Mouse (Mus musculus) embryonic facial prominence, embryonic 11.5 days (tissue): ENCODE measurements around the gene Hsd17b3. TPM values are rescaled to one million over a fixed set of nuclear protein-coding genes. Genes with fewer than 3 reads are reported as not detected.

Source experiments
- ATAC-seq: fragments of 200-750 bp; cut with Nextera tagmentation; replicated peaks from 2 replicates; pipeline ENCODE4 v1.8.0; 2017; ENCODE audit warnings: low read depth; ENCODE audit not compliant: insufficient number of reproducible peaks, low FRiP score, low TSS enrichment
- DNase-seq: peaks from one replicate; pipeline ENCODE4 v3.0.0-alpha.2; 2015; ENCODE audit warnings: low spot score
- H3K27ac ChIP-seq: fragments of 300-500 bp; sonication (generic); replicated peaks from 2 replicates; pipeline ENCODE4 v1.5.1; 2014; ENCODE audit warnings: mild to moderate bottlenecking, low read depth, low read length, control low read depth
- H3K27me3 ChIP-seq: fragments of 300-500 bp; sonication (generic); 2 replicates; pipeline ENCODE4 v1.6.1; 2014; ENCODE audit warnings: mild to moderate bottlenecking, low read length, moderate library complexity, mixed read lengths; ENCODE audit not compliant: control insufficient read depth, insufficient read depth
- H3K36me3 ChIP-seq: fragments of 300-500 bp; sonication (generic); replicated peaks from 2 replicates; pipeline ENCODE4 v1.6.1; 2014; ENCODE audit warnings: low read depth, mild to moderate bottlenecking, low read length, moderate library complexity, mixed read lengths; ENCODE audit not compliant: control insufficient read depth, insufficient read depth
- H3K4me1 ChIP-seq: fragments of 300-500 bp; sonication (generic); 2 replicates; pipeline ENCODE4 v1.6.1; 2014; ENCODE audit warnings: low read length, mixed read lengths; ENCODE audit not compliant: control insufficient read depth, insufficient read depth
- H3K4me2 ChIP-seq: fragments of 300-500 bp; sonication (generic); 2 replicates; pipeline ENCODE4 v1.6.1; 2014; ENCODE audit warnings: low read depth, mild to moderate bottlenecking, control low read depth, low read length, moderate library complexity
- H3K4me3 ChIP-seq: fragments of 300-500 bp; sonication (generic); 2 replicates; pipeline ENCODE4 v1.5.1; 2014; ENCODE audit warnings: low read depth, low read length, control low read depth
- H3K9ac ChIP-seq: fragments of 300-500 bp; sonication (generic); replicated peaks from 2 replicates; pipeline ENCODE4 v1.6.1; 2014; ENCODE audit warnings: mild to moderate bottlenecking, control low read depth, low read length
- H3K9me3 ChIP-seq: fragments of 300-500 bp; sonication (generic); replicated peaks from 2 replicates; pipeline ENCODE4 v1.6.1; 2016; ENCODE audit warnings: mild to moderate bottlenecking, low read length, inconsistent platforms, mixed read lengths; ENCODE audit not compliant: control insufficient read depth
- WGBS: fragments of 180-500 bp; shearing (Covaris S2); extraction: QIAGEN DNeasy Blood & Tissue Kit; methylation state at CpG from one replicate; pipeline ENCODE4 v1.1.7; 2014; 5-methylcytosine and 5-hydroxymethylcytosine counted together
- polyA plus RNA-seq: library from polyadenylated mRNA; unstranded; fragments of >200 nt; fragmentation: Nextera tagmentation; extraction: Ambion mirVana; gene quantifications from 2 replicates; pipeline ENCODE4 v1.2.1, GENCODE M21; 2014

Gene Hsd17b3
- polyA plus RNA-seq, 1 experiment from 2014 or later: not detected

DNA sequence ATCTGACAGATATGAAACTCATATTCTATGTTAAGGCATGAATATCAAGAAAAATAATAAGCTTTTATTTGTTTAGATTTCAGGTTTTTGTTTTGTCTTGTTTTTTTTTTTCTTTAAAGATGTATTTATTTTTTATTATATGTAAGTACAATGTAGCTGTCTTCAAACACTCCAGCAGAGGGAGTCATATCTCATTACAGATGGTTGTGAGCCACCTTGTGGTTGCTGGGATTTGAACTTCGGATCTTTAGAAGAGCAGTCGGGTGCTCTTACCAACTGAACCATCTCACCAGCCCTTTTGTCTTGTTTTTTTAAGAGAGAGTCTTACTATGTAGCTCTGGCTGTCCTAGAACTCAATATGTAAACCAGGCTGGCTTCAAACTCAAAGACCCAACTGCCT, 28.4 kb upstream of the Hsd17b3 start:
- 63% methylated on average over 2 of the region's 2 CpGs for WGBS
- Histone ChIP-seq H3K4me1 (no peaks in the 10 kb centered on the region), H3K4me2 (no peak overlapping the region), H3K36me3 (no peaks in the 10 kb centered on the region), H3K9ac (no peak overlapping the region), H3K27ac (no peak overlapping the region), H3K27me3 (no peaks in the 10 kb centered on the region), H3K4me3 (no peak overlapping the region), H3K9me3 (no peaks in the 10 kb centered on the region)
- DNase-seq: no peak
- no peak for ATAC-seq

DNA sequence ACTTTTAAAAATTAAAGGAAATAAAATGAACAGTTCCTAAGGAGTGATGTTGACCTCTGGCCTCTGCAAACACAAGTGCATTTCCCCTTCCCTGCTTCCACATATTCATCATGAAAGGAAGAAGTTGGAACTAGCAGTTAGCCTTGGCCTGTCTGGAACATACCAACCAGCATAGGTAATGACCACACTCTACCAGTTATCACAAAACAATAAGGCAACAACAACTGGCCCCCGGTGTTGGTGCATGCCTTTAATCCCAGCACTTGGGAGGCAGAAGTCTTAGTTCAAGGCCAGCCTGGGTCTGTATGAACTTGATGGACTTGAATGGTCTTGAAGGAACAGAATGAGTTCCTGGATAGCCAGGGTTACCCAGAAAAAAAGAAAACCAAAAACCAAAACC, 21.4 kb upstream of the Hsd17b3 start:
- DNase-seq (no peak), ATAC-seq (no peak)
- Histone ChIP-seq H3K4me2 (no peak overlapping the region), H3K36me3 (no peaks in the 10 kb centered on the region), H3K27me3 (no peaks in the 10 kb centered on the region), H3K9me3 (no peaks in the 10 kb centered on the region), H3K4me1 (no peaks in the 10 kb centered on the region), H3K9ac (no peak overlapping the region), H3K4me3 (no peak overlapping the region), H3K27ac (no peak overlapping the region)
- 91% methylated on average over 1 of the region's 1 CpGs for WGBS

DNA sequence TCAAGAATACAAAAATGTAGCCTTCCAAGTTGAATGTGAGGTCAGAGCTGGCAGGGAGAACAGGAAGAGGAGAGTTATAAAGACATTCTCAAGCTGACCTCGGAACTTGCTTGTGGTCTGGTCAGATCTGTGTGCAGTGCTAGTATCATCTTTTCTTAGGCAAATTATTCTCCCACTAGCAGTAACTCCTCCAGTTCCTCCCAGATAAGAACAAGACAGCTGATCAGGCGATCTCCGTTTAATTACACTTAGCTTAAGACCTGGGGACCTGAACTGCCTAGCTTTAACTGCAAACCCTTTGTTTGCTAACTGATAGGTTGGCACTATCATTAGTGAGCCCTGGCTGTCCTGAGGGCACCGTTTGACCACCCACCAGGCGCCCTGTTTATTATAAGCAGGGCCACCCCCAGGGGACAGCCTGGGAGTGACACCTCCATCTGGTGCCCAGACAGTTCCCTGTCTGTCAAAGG, 19.4 kb upstream of the Hsd17b3 start:
- Histone ChIP-seq H3K36me3 (no peaks in the 10 kb centered on the region), H3K9me3 (no peaks in the 10 kb centered on the region), H3K4me2 (no peak overlapping the region), H3K27me3 (no peaks in the 10 kb centered on the region), H3K4me1 (no peaks in the 10 kb centered on the region), H3K27ac (no peak overlapping the region), H3K9ac (no peak overlapping the region), H3K4me3 (no peak overlapping the region)
- WGBS: 14% methylated on average over 5 of the region's 5 CpGs
- DNase-seq (peak; percentile 5), ATAC-seq (no peak)

DNA sequence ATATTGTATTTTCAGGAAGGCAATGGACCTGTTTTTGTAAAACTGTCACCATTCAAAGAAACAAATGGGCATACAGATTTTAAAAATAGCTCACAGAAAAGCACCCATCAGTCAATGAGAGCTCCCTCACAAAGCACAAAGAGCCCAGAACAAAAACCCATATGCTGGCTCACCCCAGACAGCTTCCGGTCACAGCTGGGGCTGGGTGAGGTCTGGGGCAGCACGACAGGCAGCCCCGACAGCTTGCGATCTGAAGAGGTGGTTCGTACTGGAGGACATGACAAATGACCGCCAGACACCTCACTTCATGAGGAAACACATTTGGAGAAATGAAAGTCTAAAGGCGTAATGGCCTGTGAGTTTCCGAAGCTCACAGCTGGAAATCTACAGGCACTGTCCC, 18.5 kb upstream of the Hsd17b3 start:
- ATAC-seq: 0 out of 2 replicates have a peak, but pooled peaks have one; percentile 67
- Histone ChIP-seq H3K4me1 (no peaks in the 10 kb centered on the region), H3K9ac (no peak overlapping the region), H3K27me3 (no peaks in the 10 kb centered on the region), H3K36me3 (no peaks in the 10 kb centered on the region), H3K9me3 (no peaks in the 10 kb centered on the region), H3K4me2 (no peak overlapping the region), H3K4me3 (no peak overlapping the region), H3K27ac (no peak overlapping the region)
- peak; percentile 37 for DNase-seq
- WGBS: 25% methylated on average over 8 of the region's 8 CpGs

DNA sequence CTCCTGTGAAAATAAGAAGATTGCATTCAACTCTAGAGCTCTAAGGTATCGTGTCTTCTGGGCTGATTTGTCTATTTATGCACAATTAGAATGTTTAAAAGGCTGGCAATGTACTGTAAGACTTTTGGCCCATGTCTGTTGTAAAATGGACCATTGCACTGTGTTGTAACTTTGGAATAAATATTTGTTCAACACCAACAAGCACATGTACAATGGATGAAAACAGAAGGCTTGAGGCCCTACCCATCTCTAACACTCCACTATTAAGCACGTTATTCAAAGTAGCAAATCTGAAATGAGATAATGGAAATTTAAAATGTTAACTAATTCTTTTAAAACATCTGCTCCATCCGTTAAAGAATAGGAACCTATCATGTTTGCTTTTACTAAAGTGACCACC, 18.1 kb upstream of the Hsd17b3 start:
- H3K9ac ChIP-seq: no peak overlapping the region
- WGBS: 62% methylated on average over 3 of the region's 3 CpGs
- no peaks in the 10 kb centered on the region for H3K4me1 ChIP-seq
- no peaks in the 10 kb centered on the region for H3K36me3 ChIP-seq
- DNase-seq: no peak
- H3K4me3 ChIP-seq: no peak overlapping the region
- H3K4me2 ChIP-seq: no peak overlapping the region
- ATAC-seq: no peak
- H3K9me3 ChIP-seq: no peaks in the 10 kb centered on the region
- H3K27me3 ChIP-seq: no peaks in the 10 kb centered on the region
- no peak overlapping the region for H3K27ac ChIP-seq

DNA sequence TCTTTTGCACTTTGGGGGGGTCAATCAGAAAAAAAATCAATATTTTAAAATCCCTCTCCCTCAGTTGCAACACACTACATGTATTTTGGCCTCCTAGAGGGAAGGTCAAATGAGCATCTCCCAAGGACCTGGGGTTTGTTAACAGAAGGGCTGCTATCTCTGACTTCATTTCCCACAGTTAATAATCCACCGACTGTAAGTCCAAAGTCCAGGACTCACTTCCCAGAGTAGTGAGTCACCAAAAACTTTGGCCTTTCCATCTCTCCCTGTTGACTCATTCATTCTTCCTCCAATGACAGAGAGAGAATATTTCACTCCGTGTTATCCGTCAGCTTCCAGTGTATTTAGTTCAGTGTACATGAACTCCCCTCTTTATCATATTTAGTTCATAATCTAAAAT, 16.7 kb upstream of the Hsd17b3 start:
- Histone ChIP-seq H3K4me2 (no peak overlapping the region), H3K27ac (no peak overlapping the region), H3K9me3 (no peaks in the 10 kb centered on the region), H3K4me3 (no peak overlapping the region), H3K4me1 (no peaks in the 10 kb centered on the region), H3K9ac (no peak overlapping the region), H3K36me3 (no peaks in the 10 kb centered on the region), H3K27me3 (no peaks in the 10 kb centered on the region)
- no peak for ATAC-seq
- 93% methylated on average over 3 of the region's 3 CpGs for WGBS
- no peak for DNase-seq

DNA sequence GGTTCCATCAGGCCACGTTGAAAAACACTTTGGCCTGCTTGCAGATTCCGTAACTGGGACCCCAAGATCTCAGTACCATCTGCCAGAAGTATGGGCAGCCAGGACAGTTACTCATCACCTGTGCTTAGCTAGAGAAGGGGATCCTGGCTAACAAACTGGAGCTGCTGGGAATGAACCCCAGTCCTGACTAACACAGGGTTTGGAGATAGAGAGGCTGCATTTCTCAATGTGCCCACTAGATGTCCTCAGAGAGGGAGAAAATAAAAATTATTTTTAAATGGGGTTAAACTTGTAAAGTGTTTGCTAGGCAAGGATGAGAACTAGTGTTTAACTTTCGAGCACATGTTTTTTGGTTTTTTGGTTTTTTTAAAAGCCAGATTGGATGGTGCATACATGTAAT, 11.2 kb upstream of the Hsd17b3 start:
- H3K9me3 ChIP-seq: no peaks in the 10 kb centered on the region
- DNase-seq (peak; percentile 70), ATAC-seq (0 out of 2 replicates have a peak, but pooled peaks have one; percentile 69)
- H3K4me3 ChIP-seq: no peak overlapping the region
- H3K9ac ChIP-seq: no peak overlapping the region
- H3K27ac ChIP-seq: no peak overlapping the region
- 69% methylated on average over 3 of the region's 3 CpGs for WGBS
- H3K4me1 ChIP-seq: no peaks in the 10 kb centered on the region
- no peak overlapping the region for H3K4me2 ChIP-seq
- H3K36me3 ChIP-seq: no peaks in the 10 kb centered on the region
- no peaks in the 10 kb centered on the region for H3K27me3 ChIP-seq

DNA sequence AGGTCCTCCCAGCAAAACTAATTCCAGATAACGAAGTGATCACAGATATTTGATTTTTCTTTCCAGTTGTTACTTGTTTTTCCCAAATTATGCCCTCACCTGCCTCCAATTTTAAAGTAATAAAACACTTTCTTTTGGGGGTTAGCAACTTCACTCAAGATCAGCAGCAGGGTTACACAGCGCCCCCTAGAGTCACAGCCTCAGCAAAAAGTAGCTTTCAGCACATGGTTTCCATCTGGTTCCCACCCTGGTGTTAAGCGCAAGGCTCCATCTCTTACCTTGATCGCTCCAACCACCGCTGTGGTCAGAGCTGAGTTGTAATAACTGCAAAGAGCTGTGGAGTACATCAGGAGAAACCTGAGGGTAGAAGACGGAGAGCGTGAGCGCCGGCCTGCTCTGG, 10.0 kb upstream of the Hsd17b3 start:
- no peak overlapping the region for H3K9ac ChIP-seq
- DNase-seq (peak; percentile 57), ATAC-seq (no peak)
- H3K27me3 ChIP-seq: no peaks in the 10 kb centered on the region
- no peak overlapping the region for H3K4me2 ChIP-seq
- H3K4me3 ChIP-seq: no peak overlapping the region
- H3K4me1 ChIP-seq: no peaks in the 10 kb centered on the region
- 73% methylated on average over 9 of the region's 9 CpGs for WGBS
- no peaks in the 10 kb centered on the region for H3K36me3 ChIP-seq
- H3K27ac ChIP-seq: no peak overlapping the region
- H3K9me3 ChIP-seq: no peaks in the 10 kb centered on the region
